Mouse (Mus musculus) ES-CJ7 (cell line): ENCODE measurements around the gene Slc22a14.

Experiments
- DNase-seq: peaks from one replicate; pipeline ENCODE4 v3.0.0; 2011; ENCODE audit warnings: low read depth, low spot score

The Slc22a14 gene

GRCm38 (mm10) chr9:119357331-119358057 is 7.9 kb downstream of the Slc22a14 start, which contains the start of gene Xylb:
Xylb (plus strand) TSS chr9:119357381.
- DNase-seq, result peak; percentile 95

GRCm38 (mm10) chr9:119355943-119356342 is 9.4 kb downstream of the Slc22a14 start:
- DNase-seq, result no peak

- DNase-seq, result no peak
Observed at GRCm38 (mm10) chr9:119353926-119354325, 11.4 kb downstream of the Slc22a14 start.

GRCm38 (mm10) chr9:119352060-119352459 is 13.3 kb downstream of the Slc22a14 start:
- peak; percentile 82 for DNase-seq

GRCm38 (mm10) chr9:119350947-119351705 is 14.2 kb downstream of the Slc22a14 start:
- no peak for DNase-seq

- no peak for DNase-seq
Observed at GRCm38 (mm10) chr9:119350531-119350930, 14.8 kb downstream of the Slc22a14 start.

GRCm38 (mm10) chr9:119346376-119346775 is 19.0 kb downstream of the Slc22a14 start:
- no peak for DNase-seq

- DNase-seq, result no peak
Observed at GRCm38 (mm10) chr9:119342728-119343127, 22.6 kb downstream of the Slc22a14 start.

GRCm38 (mm10) chr9:119340909-119341816 is 24.2 kb downstream of the Slc22a14 start, which contains the start of gene Myd88:
Myd88 (minus strand) TSS chr9:119341411.
- peak; percentile 99 for DNase-seq

GRCm38 (mm10) chr9:119340212-119340580 is 25.2 kb downstream of the Slc22a14 start:
- no peak for DNase-seq

- peak; percentile 48 for DNase-seq
Observed at GRCm38 (mm10) chr9:119339558-119340211, 25.7 kb downstream of the Slc22a14 start, which contains the start of gene Acaa1a. Acaa1a (plus strand) TSS chr9:119339676.

GRCm38 (mm10) chr9:119339106-119339505 is 26.2 kb downstream of the Slc22a14 start:
- DNase-seq, result no peak

GRCm38 (mm10) chr9:119338350-119338749 is 27.0 kb downstream of the Slc22a14 start:
- no peak for DNase-seq

GRCm38 (mm10) chr9:119337842-119338241 is 27.5 kb downstream of the Slc22a14 start:
- DNase-seq, result no peak

GRCm38 (mm10) chr9:119335571-119335970 is 29.8 kb downstream of the Slc22a14 start:
- DNase-seq, result no peak

- no peak for DNase-seq
Observed at GRCm38 (mm10) chr9:119334834-119335233, 30.5 kb downstream of the Slc22a14 start.

GRCm38 (mm10) chr9:119334324-119334723 is 31.0 kb downstream of the Slc22a14 start:
- no peak for DNase-seq

GRCm38 (mm10) chr9:119330186-119330963 is 35.0 kb downstream of the Slc22a14 start:
- DNase-seq, result no peak

GRCm38 (mm10) chr9:119328488-119328887 is 36.9 kb downstream of the Slc22a14 start:
- no peak for DNase-seq

GRCm38 (mm10) chr9:119324130-119324529 is 41.2 kb downstream of the Slc22a14 start:
- DNase-seq, result no peak
